Mouse (Mus musculus): Measurements from ENCODE around the gene Catsperg1. TPM values are rescaled to one million over a fixed set of nuclear protein-coding genes. Genes with fewer than 3 reads are reported as not detected.
A peak's percentile ranks its signal among the peaks of the same experiment; 100 is the strongest.
"Not testable (repeated sequence)": the region's sequence is repeated elsewhere in the genome, so short reads cannot be mapped to it uniquely, and the experiment has no call there.

The Catsperg1 gene
- polyA plus RNA-seq, 1 experiment from 2014 or later: 0.78 TPM

DNA sequence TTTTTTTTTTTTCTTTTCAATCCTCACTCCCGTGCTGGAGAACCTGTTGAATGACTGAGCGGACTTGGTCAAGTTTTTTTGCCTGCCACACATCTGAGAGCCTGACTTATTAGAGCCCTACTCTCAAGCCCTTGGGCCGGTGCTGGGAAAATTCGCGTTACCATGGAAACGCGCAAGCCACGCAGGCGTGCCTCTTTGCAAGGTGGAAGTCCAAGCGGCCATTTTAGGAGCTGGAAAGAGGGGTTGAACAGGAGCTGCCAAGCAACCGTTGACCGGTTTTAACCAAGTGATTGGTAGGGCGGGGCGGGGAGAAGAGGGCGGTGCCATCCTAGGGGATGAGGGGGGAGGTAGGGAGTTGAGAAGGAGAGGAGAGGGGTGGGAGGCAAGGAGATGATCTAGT lies 1.0 kb upstream of the Catsperg1 start:
- no peaks in the 10 kb centered on the region; the same call in 1 of the 2 replicates for H3K27me3 ChIP-seq (replicated peaks; ENCODE audit: control insufficient read depth, insufficient read depth, low read length)
- H3K36me3 ChIP-seq (ENCODE audit: control insufficient read depth, insufficient read depth, low read length): no peaks in the 10 kb centered on the region
- WGBS: 46% methylated on average over 15 of the region's 15 CpGs
- no peak overlapping the region for H3K4me2 ChIP-seq (ENCODE audit: low read length)
- no peak overlapping the region for H3K4me3 ChIP-seq (ENCODE audit: low read depth, low read length)
- no peak for DNase-seq (ENCODE audit: low spot score)
- no peak for ATAC-seq (replicated peaks; ENCODE audit: low FRiP score, low TSS enrichment, low read depth)
- no peaks in the 10 kb centered on the region for H3K4me1 ChIP-seq (replicated peaks; ENCODE audit: control insufficient read depth, insufficient read depth, low read length)
- no peak overlapping the region for H3K27ac ChIP-seq (ENCODE audit: low read depth)
- no peak overlapping the region for H3K9ac ChIP-seq (ENCODE audit: low read length)
- peaks cover 4% of the 10 kb centered on the region; the same call in 1 of the 2 replicates for H3K9me3 ChIP-seq (ENCODE audit: control insufficient read depth, low read length)

DNA sequence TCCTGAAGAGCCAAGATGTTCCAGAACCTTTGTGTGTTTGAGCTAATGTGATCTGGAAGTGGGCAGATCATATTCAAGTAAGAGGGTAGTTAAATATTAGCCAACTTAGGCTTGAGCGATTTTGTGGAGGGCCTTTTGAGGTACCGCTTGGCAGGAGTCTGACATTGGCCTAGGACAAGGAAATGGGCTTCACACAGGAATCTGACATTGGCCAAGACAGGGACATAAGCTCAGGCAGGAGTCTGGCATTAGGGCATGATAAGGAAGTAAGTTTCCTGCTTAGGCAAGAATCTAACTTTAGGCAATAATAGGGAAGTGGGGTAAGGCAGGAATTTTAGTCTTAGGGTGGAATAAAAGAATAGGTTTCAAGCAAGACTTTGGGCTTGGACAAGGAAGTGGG lies 401 bp upstream of the Catsperg1 start:
- Histone ChIP-seq H3K4me3 (ENCODE audit: low read depth, low read length) (no peak overlapping the region), H3K9ac (ENCODE audit: low read length) (no peak overlapping the region), H3K36me3 (ENCODE audit: control insufficient read depth, insufficient read depth, low read length) (no peaks in the 10 kb centered on the region), H3K4me2 (ENCODE audit: low read length) (no peak overlapping the region), H3K27me3 (replicated peaks; ENCODE audit: control insufficient read depth, insufficient read depth, low read length) (no peaks in the 10 kb centered on the region; the same call in 1 of the 2 replicates), H3K4me1 (replicated peaks; ENCODE audit: control insufficient read depth, insufficient read depth, low read length) (no peaks in the 10 kb centered on the region), H3K27ac (ENCODE audit: low read depth) (no peak overlapping the region), H3K9me3 (ENCODE audit: control insufficient read depth, low read length) (peaks cover 2% of the 10 kb centered on the region; the same call in 1 of the 2 replicates)
- ATAC-seq (replicated peaks; ENCODE audit: low FRiP score, low TSS enrichment, low read depth) (no peak), DNase-seq (ENCODE audit: low spot score) (no peak)
- WGBS: 62% methylated on average over 2 of the region's 2 CpGs

DNA sequence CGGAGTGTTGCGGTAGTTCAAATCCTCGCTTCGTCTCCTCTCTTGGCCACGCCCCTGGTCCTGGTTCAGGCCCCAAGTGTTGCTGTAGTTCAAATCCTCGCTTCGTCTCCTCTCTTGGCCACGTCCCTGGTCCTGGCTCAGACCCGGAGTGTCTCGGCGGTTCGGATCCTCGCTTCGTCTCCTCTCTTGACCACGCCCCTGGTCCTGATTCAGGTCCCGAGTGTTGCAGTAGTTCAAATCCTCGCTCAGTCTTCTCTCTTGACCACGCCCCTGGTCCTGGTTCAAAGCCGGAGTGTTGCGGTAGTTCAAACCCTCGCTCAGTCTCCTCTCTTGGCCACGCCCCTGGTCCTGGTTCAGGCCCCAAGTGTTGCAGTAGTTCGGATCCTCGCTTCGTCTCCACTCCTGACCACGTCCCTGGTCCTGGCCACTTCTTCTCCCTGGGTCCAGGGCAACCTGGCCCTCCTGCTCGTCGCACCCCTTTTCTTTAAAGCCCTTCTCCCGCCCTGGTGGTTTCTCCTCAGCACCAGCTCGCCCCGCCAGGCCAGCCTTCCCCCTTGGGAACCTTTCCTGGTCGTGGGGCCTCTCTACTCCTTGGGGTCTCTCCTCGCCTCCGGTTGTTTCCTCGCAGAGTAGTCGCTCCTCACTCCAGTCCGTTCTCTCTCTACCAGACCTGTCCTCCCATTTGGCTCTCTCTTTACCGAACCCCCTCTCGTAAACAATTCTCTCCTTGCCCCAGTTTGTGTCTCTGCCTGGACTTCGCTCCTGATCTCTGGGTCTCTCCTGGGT lies 867 bp downstream of the Catsperg1 start:
- H3K27me3 ChIP-seq (replicated peaks; ENCODE audit: control insufficient read depth, insufficient read depth, low read length); ATAC-seq (replicated peaks; ENCODE audit: low FRiP score, low TSS enrichment, low read depth); H3K9me3 ChIP-seq (ENCODE audit: control insufficient read depth, low read length); H3K9ac ChIP-seq (ENCODE audit: low read length); H3K4me3 ChIP-seq (ENCODE audit: low read depth, low read length); H3K36me3 ChIP-seq (ENCODE audit: control insufficient read depth, insufficient read depth, low read length); DNase-seq (ENCODE audit: low spot score); H3K4me1 ChIP-seq (replicated peaks; ENCODE audit: control insufficient read depth, insufficient read depth, low read length); H3K27ac ChIP-seq (ENCODE audit: low read depth): not testable (repeated sequence)
- 21% methylated on average over 40 of the region's 40 CpGs for WGBS
- peak overlapping the region; percentile 30 for H3K4me2 ChIP-seq (ENCODE audit: low read length)

DNA sequence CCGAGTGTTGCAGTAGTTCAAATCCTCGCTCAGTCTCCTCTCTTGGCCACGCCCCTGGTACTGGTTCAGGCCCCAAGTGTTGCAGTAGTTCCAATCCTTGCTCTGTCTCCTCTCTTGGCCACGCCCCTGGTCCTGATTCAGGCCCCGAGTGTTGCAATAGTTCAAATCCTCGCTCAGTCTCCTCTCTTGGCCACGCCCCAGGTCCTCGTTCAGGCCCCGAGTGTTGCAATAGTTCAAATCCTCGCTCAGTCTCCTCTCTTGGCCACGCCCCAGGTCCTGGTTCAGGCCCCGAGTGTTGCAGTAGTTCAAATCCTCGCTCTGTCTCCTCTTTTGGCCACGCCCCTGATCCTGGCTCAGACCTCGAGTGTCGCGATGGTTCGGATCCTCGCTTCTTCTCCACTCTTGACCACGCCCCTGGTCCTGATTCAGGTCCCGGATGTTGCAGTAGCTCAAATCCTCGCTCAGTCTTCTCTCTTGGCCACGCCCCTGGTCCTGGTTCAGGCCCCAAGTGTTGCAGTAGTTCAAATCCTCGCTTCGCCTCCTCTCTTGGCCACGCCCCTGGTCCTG lies 1.6 kb downstream of the Catsperg1 start:
- no peak for ATAC-seq (replicated peaks; ENCODE audit: low FRiP score, low TSS enrichment, low read depth)
- 17% methylated on average over 26 of the region's 26 CpGs for WGBS
- H3K9me3 ChIP-seq (ENCODE audit: control insufficient read depth, low read length): no peaks in the 10 kb centered on the region; the same call in 1 of the 2 replicates

DNA sequence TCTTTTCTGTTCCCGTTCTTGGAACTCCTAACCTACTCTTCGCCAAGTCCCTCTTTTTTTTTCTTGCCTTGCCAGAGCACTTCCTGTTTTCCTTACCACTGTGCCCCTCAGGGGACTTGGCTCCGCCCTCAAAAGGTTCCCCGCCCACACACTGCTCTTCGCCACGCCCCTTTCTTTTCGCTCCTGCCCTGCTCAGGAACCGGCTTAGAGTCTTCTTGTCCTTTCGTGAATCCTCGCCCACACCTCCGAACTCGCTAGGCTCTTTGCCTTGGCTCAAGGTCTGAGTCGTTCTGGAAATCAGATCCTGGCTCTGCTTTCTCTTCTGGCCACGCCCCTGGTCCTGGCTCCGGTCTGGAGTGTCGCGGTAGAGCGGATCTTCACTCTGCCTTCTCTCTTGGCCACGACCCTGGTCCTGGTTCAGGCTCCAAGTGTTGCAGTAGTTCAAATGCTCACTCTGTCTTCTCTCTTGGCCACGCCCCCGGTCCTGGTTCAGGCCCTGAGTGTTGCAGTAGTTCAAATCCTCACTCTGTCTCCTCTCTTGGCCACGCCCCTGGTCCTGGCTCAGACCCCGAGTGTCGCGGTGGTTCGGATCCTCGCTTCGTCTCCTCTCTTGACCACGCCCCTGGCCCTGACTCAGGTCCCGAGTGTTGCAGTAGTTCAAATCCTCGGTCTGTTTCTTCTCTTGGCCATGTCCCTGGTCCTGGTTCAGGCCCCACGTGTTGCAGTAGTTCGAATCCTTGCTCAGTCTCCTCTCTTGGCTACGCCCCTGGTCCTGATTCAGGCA lies 2.2 kb downstream of the Catsperg1 start:
- Histone ChIP-seq H3K4me3 (ENCODE audit: low read depth, low read length) (peak overlapping the region; percentile 30), H3K36me3 (ENCODE audit: control insufficient read depth, insufficient read depth, low read length) (no peaks in the 10 kb centered on the region), H3K4me2 (ENCODE audit: low read length) (peak overlapping the region; percentile 44), H3K9ac (ENCODE audit: low read length) (no peak overlapping the region), H3K4me1 (replicated peaks; ENCODE audit: control insufficient read depth, insufficient read depth, low read length) (no peaks in the 10 kb centered on the region), H3K27ac (ENCODE audit: low read depth) (peak overlapping the region; percentile 52), H3K9me3 (ENCODE audit: control insufficient read depth, low read length) (no peaks in the 10 kb centered on the region; the same call in 1 of the 2 replicates), H3K27me3 (replicated peaks; ENCODE audit: control insufficient read depth, insufficient read depth, low read length) (no peaks in the 10 kb centered on the region; the same call in 1 of the 2 replicates)
- DNase-seq (ENCODE audit: low spot score) (peak; percentile 91), ATAC-seq (replicated peaks; ENCODE audit: low FRiP score, low TSS enrichment, low read depth) (peak; percentile 85)
- WGBS: 5% methylated on average over 34 of the region's 34 CpGs

More for the DNA sequence above, 1.6 kb downstream of the Catsperg1 start:
- no peak for DNase-seq (ENCODE audit: low spot score)
- no peaks in the 10 kb centered on the region for H3K36me3 ChIP-seq (ENCODE audit: control insufficient read depth, insufficient read depth, low read length)
- no peaks in the 10 kb centered on the region; the same call in 1 of the 2 replicates for H3K27me3 ChIP-seq (replicated peaks; ENCODE audit: control insufficient read depth, insufficient read depth, low read length)
- no peak overlapping the region; the same call in 1 of the 2 replicates for H3K27ac ChIP-seq (ENCODE audit: low read depth)
- H3K4me1 ChIP-seq (replicated peaks; ENCODE audit: control insufficient read depth, insufficient read depth, low read length): no peaks in the 10 kb centered on the region
- H3K4me3 ChIP-seq (ENCODE audit: low read depth, low read length): 0 out of 2 replicates have a peak overlapping the region, but pooled peaks have one; percentile 30
- peak overlapping the region; percentile 44 for H3K4me2 ChIP-seq (ENCODE audit: low read length)
- no peak overlapping the region for H3K9ac ChIP-seq (ENCODE audit: low read length)

DNA sequence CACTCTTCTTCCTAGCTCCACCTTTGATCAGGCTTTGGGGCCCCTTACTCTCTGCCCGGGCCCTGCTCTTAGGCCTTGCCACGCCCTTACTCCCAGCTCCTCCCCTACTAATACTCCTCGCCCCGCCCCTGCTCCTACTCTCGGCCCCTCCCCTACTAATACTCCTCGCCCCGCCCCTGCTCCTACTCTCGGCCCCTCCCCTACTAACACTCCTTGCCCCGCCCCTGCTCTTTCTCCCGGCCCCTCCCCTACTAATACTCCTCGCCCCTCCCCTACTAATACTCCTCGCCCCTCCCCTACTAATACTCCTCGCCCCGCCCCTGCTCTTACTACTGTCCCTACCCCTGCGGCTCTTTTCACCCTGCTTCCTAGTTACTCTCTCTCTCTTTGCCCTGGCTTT lies 2.8 kb downstream of the Catsperg1 start:
- peak overlapping the region; percentile 30 for H3K4me3 ChIP-seq (ENCODE audit: low read depth, low read length)
- 19% methylated on average over 15 of the region's 15 CpGs for WGBS
- not testable (repeated sequence) for H3K27me3 ChIP-seq (replicated peaks; ENCODE audit: control insufficient read depth, insufficient read depth, low read length); H3K9ac ChIP-seq (ENCODE audit: low read length); DNase-seq (ENCODE audit: low spot score); H3K36me3 ChIP-seq (ENCODE audit: control insufficient read depth, insufficient read depth, low read length); H3K9me3 ChIP-seq (ENCODE audit: control insufficient read depth, low read length); H3K4me1 ChIP-seq (replicated peaks; ENCODE audit: control insufficient read depth, insufficient read depth, low read length)
- H3K27ac ChIP-seq (ENCODE audit: low read depth): peak overlapping the region; percentile 52; the same call in 1 of the 2 replicates
- H3K4me2 ChIP-seq (ENCODE audit: low read length): peak overlapping the region; percentile 44
- ATAC-seq (replicated peaks; ENCODE audit: low FRiP score, low TSS enrichment, low read depth): 0 out of 2 replicates have a peak, but pooled peaks have one; percentile 12

DNA sequence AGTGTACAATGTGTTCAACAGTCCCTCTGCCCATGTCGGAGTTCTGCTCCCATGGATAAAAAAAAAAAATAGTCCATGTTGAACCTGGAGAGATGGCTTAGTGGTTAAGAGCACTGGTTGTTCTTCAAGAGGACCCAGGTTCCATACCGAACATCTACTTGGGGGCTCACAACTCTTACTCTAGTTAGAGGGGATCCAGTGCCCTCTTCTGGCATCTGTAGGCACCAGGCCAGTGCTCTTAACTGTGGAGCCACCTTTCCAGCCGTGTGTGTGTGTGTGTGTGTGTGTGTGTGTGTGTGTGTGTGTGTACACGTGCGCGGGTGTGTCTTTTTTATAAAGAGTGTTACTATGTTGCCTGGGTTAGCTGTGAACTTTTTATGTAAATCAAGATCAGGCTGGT lies 11.3 kb downstream of the Catsperg1 start:
- Histone ChIP-seq H3K4me3 (ENCODE audit: low read depth, low read length) (no peak overlapping the region), H3K27ac (ENCODE audit: low read depth) (no peak overlapping the region), H3K36me3 (ENCODE audit: control insufficient read depth, insufficient read depth, low read length) (no peaks in the 10 kb centered on the region), H3K9me3 (ENCODE audit: control insufficient read depth, low read length) (no peaks in the 10 kb centered on the region), H3K4me2 (ENCODE audit: low read length) (no peak overlapping the region), H3K27me3 (replicated peaks; ENCODE audit: control insufficient read depth, insufficient read depth, low read length) (no peaks in the 10 kb centered on the region), H3K4me1 (replicated peaks; ENCODE audit: control insufficient read depth, insufficient read depth, low read length) (no peaks in the 10 kb centered on the region), H3K9ac (ENCODE audit: low read length) (no peak overlapping the region)
- 83% methylated on average over 6 of the region's 6 CpGs for WGBS
- ATAC-seq (replicated peaks; ENCODE audit: low FRiP score, low TSS enrichment, low read depth) (no peak), DNase-seq (ENCODE audit: low spot score) (no peak)

DNA sequence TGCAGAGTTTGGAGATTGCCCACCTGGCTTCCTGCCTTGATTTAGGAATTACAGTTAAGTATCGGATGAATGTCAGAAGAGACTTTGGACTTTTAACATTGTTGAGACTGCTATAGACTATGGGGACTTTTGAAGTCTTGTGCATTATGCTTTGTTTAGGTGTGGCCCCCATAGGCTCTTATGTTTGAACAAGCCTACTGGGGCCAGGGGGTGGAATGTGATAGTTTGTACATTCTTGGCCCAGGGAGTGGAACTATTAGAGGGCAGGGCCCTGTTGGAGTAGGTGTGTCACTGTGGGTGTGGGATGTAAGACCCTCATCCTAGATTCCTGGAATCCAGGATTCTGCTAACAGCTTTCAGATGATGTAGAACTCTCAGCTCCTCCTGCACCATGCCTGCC lies 19.6 kb downstream of the Catsperg1 start:
- 90% methylated on average over 1 of the region's 1 CpGs for WGBS
- H3K9me3 ChIP-seq (ENCODE audit: control insufficient read depth, low read length); DNase-seq (ENCODE audit: low spot score); H3K4me2 ChIP-seq (ENCODE audit: low read length); H3K9ac ChIP-seq (ENCODE audit: low read length); H3K27ac ChIP-seq (ENCODE audit: low read depth); H3K4me3 ChIP-seq (ENCODE audit: low read depth, low read length); H3K36me3 ChIP-seq (ENCODE audit: control insufficient read depth, insufficient read depth, low read length); H3K27me3 ChIP-seq (replicated peaks; ENCODE audit: control insufficient read depth, insufficient read depth, low read length); H3K4me1 ChIP-seq (replicated peaks; ENCODE audit: control insufficient read depth, insufficient read depth, low read length): not testable (repeated sequence)
- ATAC-seq (replicated peaks; ENCODE audit: low FRiP score, low TSS enrichment, low read depth): peak; percentile 53

Measured in intestine, embryonic 14.5 days (tissue).